Mouse (Mus musculus): ENCODE data around the gene Pgc. TPM values are rescaled to one million over a fixed set of nuclear protein-coding genes. Genes with fewer than 3 reads are reported as not detected.
A peak's percentile ranks its signal among the peaks of the same experiment; 100 is the strongest.

The Pgc gene
- polyA plus RNA-seq, 1 experiment: not detected

GRCm38 (mm10) chr17:47701793-47702192 is 24.8 kb upstream of the Pgc start:
- TF ChIP-seq GATA1 (IDR thresholded peaks at IDR 0.05; ENCODE audit: low read length): no peak

GRCm38 (mm10) chr17:47702548-47703345 is 23.9 kb upstream of the Pgc start:
- TF ChIP-seq GATA1 (IDR thresholded peaks at IDR 0.05; ENCODE audit: low read length): no peak

GRCm38 (mm10) chr17:47703556-47703955 is 23.1 kb upstream of the Pgc start:
- no peak for TF ChIP-seq GATA1 (IDR thresholded peaks at IDR 0.05; ENCODE audit: low read length)

- no peak for TF ChIP-seq GATA1 (IDR thresholded peaks at IDR 0.05; ENCODE audit: low read length)
These were observed 21.9 kb upstream of the Pgc start for GRCm38 (mm10) chr17:47704692-47705091.

GRCm38 (mm10) chr17:47706196-47706595 is 20.4 kb upstream of the Pgc start:
- TF ChIP-seq GATA1 (IDR thresholded peaks at IDR 0.05; ENCODE audit: low read length): no peak

GRCm38 (mm10) chr17:47707961-47708360 is 18.7 kb upstream of the Pgc start:
- no peak for TF ChIP-seq GATA1 (IDR thresholded peaks at IDR 0.05; ENCODE audit: low read length)

GRCm38 (mm10) chr17:47708972-47709371 is 17.7 kb upstream of the Pgc start:
- TF ChIP-seq GATA1 (IDR thresholded peaks at IDR 0.05; ENCODE audit: low read length): no peak

- no peak for TF ChIP-seq GATA1 (IDR thresholded peaks at IDR 0.05; ENCODE audit: low read length)
These were observed 16.6 kb upstream of the Pgc start for GRCm38 (mm10) chr17:47710036-47710435.

GRCm38 (mm10) chr17:47711883-47712282 is 14.8 kb upstream of the Pgc start:
- TF ChIP-seq GATA1 (IDR thresholded peaks at IDR 0.05; ENCODE audit: low read length): no peak

- no peak for TF ChIP-seq GATA1 (IDR thresholded peaks at IDR 0.05; ENCODE audit: low read length)
These were observed 13.6 kb upstream of the Pgc start for GRCm38 (mm10) chr17:47712889-47713571.

GRCm38 (mm10) chr17:47715037-47715436 is 11.6 kb upstream of the Pgc start:
- no peak for TF ChIP-seq GATA1 (IDR thresholded peaks at IDR 0.05; ENCODE audit: low read length)

- TF ChIP-seq GATA1 (IDR thresholded peaks at IDR 0.05; ENCODE audit: low read length): peak; percentile 35
These were observed 5.5 kb upstream of the Pgc start for GRCm38 (mm10) chr17:47721183-47721582.

GRCm38 (mm10) chr17:47730633-47731575 is 4.3 kb downstream of the Pgc start:
- no peak for TF ChIP-seq GATA1 (IDR thresholded peaks at IDR 0.05; ENCODE audit: low read length)

GRCm38 (mm10) chr17:47735553-47736100 is 9.0 kb downstream of the Pgc start:
- no peak for TF ChIP-seq GATA1 (IDR thresholded peaks at IDR 0.05; ENCODE audit: low read length)

- TF ChIP-seq GATA1 (IDR thresholded peaks at IDR 0.05; ENCODE audit: low read length): no peak
These were observed 10.2 kb downstream of the Pgc start, which contains the start of gene Tfeb for GRCm38 (mm10) chr17:47736856-47737255. TSS of gene Tfeb (plus strand) at chr17:47737030.
